Mouse (Mus musculus): ENCODE measurements around the gene Atg10. TPM values are rescaled to one million over a fixed set of nuclear protein-coding genes. Genes with fewer than 3 reads are reported as not detected.

Gene Atg10
- polyA plus RNA-seq, 1 experiment from 2014 or later, result 17.3 TPM

DNA sequence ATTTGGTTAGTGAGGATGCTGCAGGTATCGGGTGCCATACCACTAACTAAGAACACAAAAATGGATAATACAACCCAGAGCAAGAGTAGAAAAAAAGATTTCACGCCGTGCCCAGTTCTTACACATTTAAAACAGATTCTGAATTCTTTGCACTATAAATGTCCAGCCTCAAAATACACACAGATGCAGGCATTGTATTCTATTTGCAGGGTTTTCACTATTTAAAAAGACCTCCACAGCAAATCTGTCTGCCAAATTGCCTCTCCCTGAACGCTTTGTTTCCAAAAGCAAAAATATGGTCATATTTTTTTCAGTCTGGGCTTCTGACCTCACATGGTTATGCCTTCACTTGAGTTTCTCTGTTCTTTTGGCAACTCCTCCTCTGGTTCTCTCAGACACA, 328.9 kb downstream of the Atg10 start:
- Histone ChIP-seq H3K9ac (ENCODE audit: low read depth, low read length) (no peak overlapping the region), H3K4me2 (replicated peaks; ENCODE audit: low read depth, low read length) (no peak overlapping the region), H3K27me3 (ENCODE audit: control insufficient read depth, insufficient read depth, low read length) (no peaks in the 10 kb centered on the region), H3K27ac (ENCODE audit: low read depth, low read length) (no peak overlapping the region), H3K9me3 (ENCODE audit: control insufficient read depth, low read length) (no peaks in the 10 kb centered on the region), H3K36me3 (ENCODE audit: control insufficient read depth, insufficient read depth, low read length) (no peaks in the 10 kb centered on the region), H3K4me3 (ENCODE audit: low read depth, low read length) (no peak overlapping the region), H3K4me1 (replicated peaks; ENCODE audit: control insufficient read depth, insufficient read depth, low read length) (no peaks in the 10 kb centered on the region)
- WGBS, result 96% methylated on average over 4 of the region's 4 CpGs
- ATAC-seq (ENCODE audit: low FRiP score) (no peak), DNase-seq (ENCODE audit: low spot score) (no peak)

DNA sequence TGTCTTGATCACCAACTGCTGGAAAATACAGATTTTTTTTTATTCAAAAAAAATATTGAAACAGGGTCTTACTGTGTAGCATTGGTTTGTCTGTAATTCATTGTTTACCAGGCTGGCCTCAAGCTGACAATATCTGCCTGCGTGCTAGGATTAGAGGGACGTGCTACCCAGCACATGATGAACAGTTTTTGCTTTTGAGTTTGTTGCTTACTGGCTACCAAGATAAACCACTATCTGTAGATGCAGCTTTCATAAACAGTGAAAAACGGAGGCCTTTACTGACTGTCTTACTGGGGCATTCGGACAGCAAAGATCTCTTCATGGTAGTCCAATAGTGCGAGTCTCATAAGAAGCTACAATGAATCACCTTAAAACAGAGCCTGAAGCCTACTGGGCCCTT, 333.7 kb downstream of the Atg10 start:
- Histone ChIP-seq H3K36me3 (ENCODE audit: control insufficient read depth, insufficient read depth, low read length) (no peaks in the 10 kb centered on the region), H3K27me3 (ENCODE audit: control insufficient read depth, insufficient read depth, low read length) (no peaks in the 10 kb centered on the region), H3K9me3 (ENCODE audit: control insufficient read depth, low read length) (no peaks in the 10 kb centered on the region), H3K9ac (ENCODE audit: low read depth, low read length) (no peak overlapping the region), H3K4me3 (ENCODE audit: low read depth, low read length) (no peak overlapping the region), H3K4me1 (replicated peaks; ENCODE audit: control insufficient read depth, insufficient read depth, low read length) (no peaks in the 10 kb centered on the region), H3K27ac (ENCODE audit: low read depth, low read length) (no peak overlapping the region), H3K4me2 (replicated peaks; ENCODE audit: low read depth, low read length) (no peak overlapping the region)
- 88% methylated on average over 5 of the region's 5 CpGs for WGBS
- ATAC-seq (ENCODE audit: low FRiP score) (no peak), DNase-seq (ENCODE audit: low spot score) (no peak)

DNA sequence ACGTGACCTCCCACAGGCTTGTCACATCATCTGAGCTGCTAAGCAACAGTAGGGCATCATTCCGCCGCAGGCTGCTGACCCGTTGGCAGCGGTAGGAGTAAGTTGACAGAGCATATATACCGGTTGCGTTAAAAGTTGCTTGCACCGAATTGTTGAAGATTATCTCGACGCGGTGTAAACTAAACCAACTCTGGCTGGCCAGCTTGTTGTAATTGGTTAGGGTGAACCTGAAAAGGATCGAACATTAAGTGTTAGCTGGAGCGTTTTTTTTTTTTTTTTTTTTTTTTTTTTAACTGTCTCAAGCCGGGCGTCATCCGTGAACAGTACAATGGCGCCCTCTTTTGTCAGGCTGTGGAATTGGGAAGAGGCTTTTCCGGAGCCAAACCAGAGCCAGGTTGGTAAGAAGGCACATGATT, 337.2 kb downstream of the Atg10 start:
- H3K27me3 ChIP-seq (ENCODE audit: control insufficient read depth, insufficient read depth, low read length), result no peaks in the 10 kb centered on the region
- no peak overlapping the region for H3K9ac ChIP-seq (ENCODE audit: low read depth, low read length)
- peak overlapping the region; percentile 28 for H3K4me3 ChIP-seq (ENCODE audit: low read depth, low read length)
- under 1% methylated on average over 18 of the region's 18 CpGs for WGBS
- peak; percentile 86 for DNase-seq (ENCODE audit: low spot score)
- peak overlapping the region; percentile 47 for H3K4me2 ChIP-seq (replicated peaks; ENCODE audit: low read depth, low read length)
- H3K9me3 ChIP-seq (ENCODE audit: control insufficient read depth, low read length), result no peaks in the 10 kb centered on the region
- no peaks in the 10 kb centered on the region for H3K36me3 ChIP-seq (ENCODE audit: control insufficient read depth, insufficient read depth, low read length)
- H3K4me1 ChIP-seq (replicated peaks; ENCODE audit: control insufficient read depth, insufficient read depth, low read length), result no peaks in the 10 kb centered on the region
- no peak overlapping the region for H3K27ac ChIP-seq (ENCODE audit: low read depth, low read length)
- peak; percentile 75 for ATAC-seq (ENCODE audit: low FRiP score)

DNA sequence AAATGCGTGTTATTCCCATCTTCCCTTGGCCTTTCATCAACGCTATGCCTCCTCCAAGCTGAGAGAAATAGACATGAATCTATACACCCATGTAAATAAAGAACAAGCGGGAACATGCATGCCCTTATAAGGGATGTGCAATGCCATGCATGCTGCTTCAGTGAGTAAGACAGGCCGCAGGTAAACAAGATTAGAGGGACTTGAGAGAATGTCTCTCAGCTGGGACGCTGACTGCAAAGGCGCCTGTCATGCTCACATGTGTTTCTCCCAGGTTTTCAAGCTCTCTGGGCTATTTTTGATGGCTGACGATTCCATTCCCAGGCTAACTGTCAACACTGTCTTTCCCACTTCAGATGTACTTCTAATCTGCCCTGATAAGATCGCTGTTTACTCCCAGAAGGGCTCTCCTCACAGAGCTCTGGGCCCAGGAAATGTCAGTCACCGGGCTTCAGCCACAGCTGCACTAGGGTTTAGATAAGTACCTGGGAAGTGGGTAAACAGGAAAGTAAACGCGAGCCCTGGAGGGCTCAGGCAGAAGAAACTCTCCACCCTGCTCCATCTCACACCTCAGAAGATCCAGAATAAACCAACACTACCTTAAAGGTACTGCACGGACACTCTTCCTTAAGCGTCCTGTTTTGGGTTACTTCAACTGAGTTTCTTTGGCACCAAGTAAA, 337.8 kb downstream of the Atg10 start:
- H3K9me3 ChIP-seq (ENCODE audit: control insufficient read depth, low read length), result no peaks in the 10 kb centered on the region
- DNase-seq (ENCODE audit: low spot score), result no peak
- no peak overlapping the region for H3K27ac ChIP-seq (ENCODE audit: low read depth, low read length)
- ATAC-seq (ENCODE audit: low FRiP score), result peak; percentile 59
- H3K9ac ChIP-seq (ENCODE audit: low read depth, low read length), result no peak overlapping the region
- no peaks in the 10 kb centered on the region for H3K4me1 ChIP-seq (replicated peaks; ENCODE audit: control insufficient read depth, insufficient read depth, low read length)
- H3K4me2 ChIP-seq (replicated peaks; ENCODE audit: low read depth, low read length), result peak overlapping the region; percentile 47
- no peaks in the 10 kb centered on the region for H3K36me3 ChIP-seq (ENCODE audit: control insufficient read depth, insufficient read depth, low read length)
- no peaks in the 10 kb centered on the region for H3K27me3 ChIP-seq (ENCODE audit: control insufficient read depth, insufficient read depth, low read length)
- H3K4me3 ChIP-seq (ENCODE audit: low read depth, low read length), result peak overlapping the region; percentile 28
- WGBS, result 50% methylated on average over 13 of the region's 13 CpGs

Other genes starting within 250 kb of the Atg10 start
- gene Ssbp2, start 236.3 kb upstream of the Atg10 start, polyA plus RNA-seq (2014; fragmentation: Nextera tagmentation; extraction: Ambion mirVana), result 152 and 153 TPM in 2 replicates